Mouse (Mus musculus) adrenal gland, postnatal 25 days (tissue): ENCODE data around the gene Bsnd. TPM values are rescaled to one million over a fixed set of nuclear protein-coding genes. Genes with fewer than 3 reads are reported as not detected.

Experiments used
- DNase-seq: peaks from one replicate; pipeline ENCODE4 v3.0.0; 2021; ENCODE audit warnings: mixed read lengths
- long read RNA-seq: library from polyadenylated mRNA; stranded (forward); transcript quantifications from one replicate; pipeline ENCODE4 v2.0.0, GENCODE M21; 2021
- total RNA-seq: library from RNA; stranded (reverse); gene quantifications from 2 replicates; pipeline ENCODE4 v1.2.3, GENCODE M21; 2021

Gene Bsnd
- total RNA-seq = not detected in 2 replicates
- long read RNA-seq = 0 reads

DNA sequence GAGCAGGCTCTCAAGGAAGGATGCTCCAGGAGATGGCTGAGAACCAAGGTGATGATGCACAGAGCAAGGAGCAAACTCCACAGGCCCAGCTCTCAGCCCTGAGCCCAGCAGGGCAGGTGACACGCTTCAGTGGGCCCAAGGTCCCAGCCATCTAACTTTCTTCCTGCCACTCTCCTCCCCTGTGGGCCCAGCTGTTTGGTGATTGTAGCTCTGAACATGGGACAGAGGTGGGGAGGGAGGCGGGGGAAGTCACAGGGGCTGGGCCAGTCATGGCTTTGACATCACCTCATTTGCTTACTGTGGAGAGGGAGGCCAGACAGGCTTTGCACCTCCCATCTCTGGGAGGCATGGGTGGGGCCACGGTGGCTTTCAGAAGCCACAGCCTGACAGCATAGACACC lies at the start of gene Bsnd:
TSS of gene Bsnd (minus strand) at position 168 of the 400 bp plus-strand sequence.
- no peak for DNase-seq

DNA sequence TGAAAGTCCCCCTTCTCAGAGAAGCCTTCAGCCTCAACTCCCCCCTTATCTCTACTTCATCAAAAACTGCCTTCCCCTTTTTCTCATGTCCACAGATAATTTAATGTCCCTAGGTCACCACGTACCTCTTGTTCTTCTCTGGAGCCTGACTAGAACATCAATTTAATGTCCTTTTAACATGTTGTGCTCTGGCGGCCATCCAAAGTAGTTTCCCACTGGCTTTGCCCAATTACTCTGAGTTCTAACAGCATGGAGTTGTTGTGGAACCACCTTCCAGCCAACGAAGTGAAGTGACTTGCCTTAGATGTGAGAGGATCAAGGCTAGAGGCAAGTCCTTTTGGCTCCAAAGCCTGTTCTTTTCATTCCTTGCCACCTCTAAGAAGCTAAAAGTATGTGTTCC lies 49.4 kb upstream of the Bsnd start:
- no peak for DNase-seq

DNA sequence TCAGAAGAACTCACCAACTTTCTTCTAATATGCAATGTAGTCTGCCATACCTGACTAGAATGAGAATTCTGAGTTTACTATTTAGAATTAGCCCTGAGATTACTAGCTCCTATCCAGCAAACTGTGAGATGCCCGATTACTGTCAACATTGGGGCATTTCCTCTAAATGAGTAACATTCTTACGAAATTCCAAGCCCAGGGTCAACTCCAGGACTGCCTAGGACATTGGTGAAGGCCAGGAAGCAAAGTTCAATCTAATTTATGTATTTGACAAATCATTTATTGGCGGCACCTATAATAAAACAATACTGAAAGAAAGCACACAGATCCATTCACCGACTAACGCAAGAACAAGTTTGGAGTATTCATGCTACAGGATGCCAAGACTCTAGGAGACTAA lies 47.7 kb upstream of the Bsnd start:
- DNase-seq = no peak

DNA sequence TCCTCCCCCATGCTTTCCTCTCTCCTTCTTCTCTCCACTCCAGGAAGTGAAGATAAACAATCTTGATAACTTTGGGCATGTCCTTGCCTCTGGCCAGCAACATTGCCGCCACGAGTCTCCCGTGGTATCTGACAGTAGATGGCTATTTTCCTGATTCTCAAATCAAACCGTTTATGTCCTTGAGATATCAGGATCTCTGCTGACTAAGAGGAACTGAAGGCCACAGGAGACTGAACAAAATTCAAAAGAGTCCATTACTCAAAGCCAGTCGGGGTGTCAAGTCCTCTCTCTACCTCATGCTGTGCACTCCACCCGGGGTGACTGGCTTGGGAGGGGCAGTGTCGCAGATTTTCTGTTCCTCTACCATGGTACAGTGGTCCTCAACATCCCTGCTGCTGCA lies 42.2 kb upstream of the Bsnd start:
- DNase-seq = peak; percentile 39

DNA sequence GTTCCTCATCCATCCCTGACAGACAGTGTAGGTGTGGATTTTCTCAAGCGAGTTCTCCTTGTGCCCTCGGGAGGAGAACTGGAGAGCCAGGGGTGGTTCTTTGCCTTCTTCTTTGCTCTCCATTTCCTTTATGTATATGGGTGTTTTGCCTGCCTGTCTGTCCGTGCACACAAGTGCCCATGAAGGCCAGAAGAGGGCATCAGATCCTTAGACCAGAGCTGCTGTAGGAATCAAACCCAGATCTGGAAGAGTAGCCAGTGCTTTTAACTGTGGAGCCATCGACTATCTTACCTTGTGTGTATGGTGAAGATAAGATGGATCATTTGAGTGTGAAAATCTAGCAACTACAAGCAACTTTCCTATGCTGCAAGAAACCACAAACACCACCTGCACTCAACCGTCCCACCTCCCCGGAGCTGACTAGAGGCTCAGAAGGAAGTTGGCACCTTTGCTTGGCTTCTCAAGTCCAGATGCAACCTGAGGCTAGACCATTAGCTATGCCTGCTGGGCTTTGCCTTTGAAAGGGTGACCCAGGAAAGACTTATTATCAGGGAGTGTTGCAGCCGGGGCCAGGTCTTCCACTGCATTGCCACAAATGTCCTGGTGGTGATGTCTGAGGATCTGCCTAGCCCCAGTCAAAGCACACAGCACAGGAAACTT lies 41.5 kb upstream of the Bsnd start:
- DNase-seq = no peak

DNA sequence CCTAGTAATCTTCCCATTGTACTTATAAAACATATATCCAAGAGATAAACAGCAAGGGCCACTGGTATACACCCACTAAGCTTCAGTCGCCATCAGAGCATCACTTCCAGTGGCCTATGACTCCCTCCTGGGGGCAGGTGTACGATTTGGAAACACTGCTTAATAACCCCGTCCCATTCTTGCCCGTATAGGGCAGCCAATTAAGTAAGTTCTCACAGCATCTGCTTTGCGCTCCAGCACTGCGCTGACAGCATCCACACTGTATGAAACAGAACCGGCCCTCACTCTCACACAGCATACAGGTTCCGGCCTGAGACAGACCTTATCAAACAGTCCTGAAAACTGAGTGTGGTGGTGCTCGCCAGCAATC lies 38.0 kb upstream of the Bsnd start:
- no peak for DNase-seq

DNA sequence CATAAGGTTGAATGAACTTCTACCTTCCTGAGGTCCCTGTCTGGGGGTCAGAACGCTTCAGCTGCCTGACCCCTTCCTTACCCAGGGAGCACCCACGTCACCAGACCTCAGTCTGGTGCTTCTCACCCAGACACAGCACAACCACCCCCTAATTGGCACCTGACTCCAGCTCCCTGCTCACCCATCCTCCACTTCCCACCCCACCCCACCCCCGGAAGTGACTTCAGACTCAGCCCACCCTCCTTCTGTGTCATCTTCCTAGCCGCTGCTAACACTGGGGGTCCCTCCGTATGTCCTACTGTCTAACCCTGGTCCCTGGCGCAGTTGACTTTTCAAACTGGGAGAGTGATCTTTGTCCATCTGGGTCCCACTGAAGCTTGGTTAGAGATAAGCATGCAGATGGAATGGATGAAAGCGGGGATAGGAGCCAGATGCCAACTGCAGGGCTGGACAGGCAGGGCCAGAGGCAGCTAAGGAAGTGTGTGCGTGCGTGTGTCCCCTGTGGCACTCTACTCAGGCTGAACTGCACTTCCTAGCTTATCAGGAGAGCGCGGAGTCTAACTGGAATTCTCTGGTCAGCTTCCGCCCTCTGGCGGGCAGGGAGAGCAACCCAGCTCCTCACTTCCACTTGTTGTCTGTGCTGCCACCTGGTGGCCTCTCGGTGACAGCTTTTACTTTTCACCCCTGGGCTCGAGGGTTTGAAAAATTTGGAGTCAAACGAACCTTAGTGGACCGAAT lies 37.5 kb upstream of the Bsnd start:
- DNase-seq = peak; percentile 91

DNA sequence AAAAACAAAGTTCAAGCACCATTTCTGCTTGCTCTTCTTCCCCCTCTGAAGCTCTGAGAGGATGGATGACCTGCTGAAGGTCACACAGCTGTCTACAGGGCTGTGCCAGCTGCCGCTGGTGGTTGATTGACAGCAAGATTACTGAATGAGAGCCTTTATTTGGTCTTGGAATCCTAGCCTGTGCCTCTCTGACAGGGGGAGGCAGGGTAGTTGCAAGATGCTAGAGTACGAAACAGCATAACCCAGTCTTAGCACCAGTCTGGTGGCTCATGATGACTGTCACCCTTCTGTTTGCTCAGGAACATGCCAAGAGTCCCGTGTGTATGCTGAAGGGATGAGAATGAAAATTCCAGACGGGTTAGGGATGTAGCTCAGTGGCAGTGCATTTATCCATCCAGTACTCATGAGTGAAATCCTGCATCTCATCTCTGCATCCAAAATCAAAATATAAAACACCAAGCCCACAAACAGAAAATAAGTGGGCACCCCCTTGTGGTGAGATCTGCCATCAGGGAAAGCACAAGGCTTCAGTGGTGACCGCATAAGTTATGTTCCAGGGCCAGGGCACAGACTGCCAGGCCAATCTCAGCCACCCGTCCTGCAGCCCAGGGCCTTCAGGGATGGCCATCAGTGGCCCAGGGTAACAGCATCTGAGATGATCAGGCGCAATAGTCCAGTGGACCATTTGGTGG lies 35.9 kb upstream of the Bsnd start:
- no peak for DNase-seq

DNA sequence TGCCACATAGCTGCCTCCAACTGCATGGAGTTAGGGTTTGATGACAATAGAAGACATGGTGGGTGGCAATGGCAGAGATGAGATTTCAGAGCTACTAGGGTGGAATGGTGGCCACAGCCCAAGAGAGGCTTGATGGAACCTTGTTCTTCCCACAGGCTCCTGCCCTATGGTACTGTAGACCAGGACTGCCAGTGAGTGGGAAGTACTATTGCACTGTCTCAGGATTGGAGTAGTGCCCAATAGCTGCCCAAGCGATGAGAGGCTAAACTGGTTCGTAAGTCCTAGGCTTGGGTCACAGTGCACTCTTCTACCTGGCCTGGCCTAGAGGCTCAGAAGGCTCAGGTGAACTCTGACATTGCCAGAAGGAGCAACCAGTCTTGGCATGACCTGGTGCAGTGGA lies 32.9 kb upstream of the Bsnd start:
- no peak for DNase-seq

DNA sequence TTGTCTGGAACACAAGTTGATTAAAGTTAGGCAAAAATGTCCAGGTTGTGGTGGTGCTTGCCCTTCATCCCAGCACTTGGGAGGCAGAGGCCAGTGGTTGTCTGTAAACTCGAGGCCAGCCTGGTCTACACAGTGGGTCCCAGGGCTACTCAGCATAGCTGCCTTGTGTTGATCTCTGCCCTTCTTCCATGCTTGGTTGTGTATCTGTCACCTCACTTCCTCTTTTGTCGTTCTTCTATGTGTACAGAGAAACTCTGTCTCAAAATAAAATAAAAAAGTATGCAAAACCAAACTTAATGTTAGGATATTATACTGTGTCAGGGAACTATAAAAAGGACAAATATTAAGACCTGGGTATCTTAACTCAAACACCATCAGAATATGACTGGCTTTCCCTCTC lies 32.0 kb upstream of the Bsnd start:
- DNase-seq = no peak

DNA sequence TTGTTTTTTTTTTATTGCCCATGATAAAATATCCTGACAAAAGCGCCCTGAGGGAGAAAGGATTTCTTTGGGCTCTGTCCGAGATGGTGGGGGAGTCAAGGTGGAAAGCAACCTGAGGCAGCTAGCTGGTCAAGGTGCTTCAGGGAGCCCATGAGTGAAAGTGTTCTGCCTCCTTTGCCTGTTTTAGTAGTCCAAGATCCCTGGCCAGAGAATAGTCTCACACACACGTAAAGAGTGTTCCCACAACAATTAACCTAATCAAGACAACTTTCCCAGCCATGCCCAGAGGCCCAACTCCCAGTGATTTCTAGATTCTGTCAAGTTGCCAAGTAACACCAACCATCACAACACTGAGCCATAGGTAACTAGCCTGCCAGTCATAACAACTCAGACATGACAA lies 30.5 kb upstream of the Bsnd start:
- no peak for DNase-seq

DNA sequence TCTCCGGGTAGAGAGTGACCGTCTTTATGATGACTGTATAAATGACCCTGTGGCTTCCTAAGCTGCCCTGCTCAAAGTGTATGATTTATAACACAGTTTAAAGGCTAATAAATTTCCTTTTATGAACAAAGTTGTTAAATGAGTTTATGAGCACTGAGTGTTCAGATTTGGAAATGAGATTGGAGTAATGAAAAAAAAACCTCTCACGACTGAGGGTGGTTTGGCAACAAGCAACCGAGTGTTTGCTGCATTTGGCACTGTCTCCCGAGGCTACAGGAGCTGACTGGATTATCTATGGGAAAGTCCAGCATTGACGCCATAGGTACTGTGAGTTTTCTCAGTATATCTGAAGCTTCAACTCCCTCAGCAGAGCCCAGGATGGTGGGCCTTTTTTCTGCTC lies 22.5 kb upstream of the Bsnd start:
- DNase-seq = no peak

DNA sequence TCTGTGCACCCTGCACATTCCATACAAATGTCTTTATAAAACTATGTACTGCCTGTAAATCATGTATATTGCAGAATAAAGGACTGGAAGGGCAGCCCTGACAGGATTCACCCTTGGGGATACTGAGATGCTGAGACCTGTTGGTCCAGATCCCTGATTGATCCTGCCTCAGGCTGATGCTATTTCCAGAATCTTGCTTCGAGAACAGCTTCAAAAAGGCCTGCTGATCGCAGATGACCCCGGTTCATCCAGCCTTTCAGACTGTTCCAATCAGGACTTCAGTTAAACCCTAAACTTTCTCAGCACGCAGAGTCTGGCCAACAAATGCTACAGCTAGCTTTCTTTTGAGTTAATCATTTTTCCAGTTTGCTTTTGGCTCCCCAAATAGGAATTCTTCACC lies 17.8 kb upstream of the Bsnd start:
- DNase-seq = no peak

DNA sequence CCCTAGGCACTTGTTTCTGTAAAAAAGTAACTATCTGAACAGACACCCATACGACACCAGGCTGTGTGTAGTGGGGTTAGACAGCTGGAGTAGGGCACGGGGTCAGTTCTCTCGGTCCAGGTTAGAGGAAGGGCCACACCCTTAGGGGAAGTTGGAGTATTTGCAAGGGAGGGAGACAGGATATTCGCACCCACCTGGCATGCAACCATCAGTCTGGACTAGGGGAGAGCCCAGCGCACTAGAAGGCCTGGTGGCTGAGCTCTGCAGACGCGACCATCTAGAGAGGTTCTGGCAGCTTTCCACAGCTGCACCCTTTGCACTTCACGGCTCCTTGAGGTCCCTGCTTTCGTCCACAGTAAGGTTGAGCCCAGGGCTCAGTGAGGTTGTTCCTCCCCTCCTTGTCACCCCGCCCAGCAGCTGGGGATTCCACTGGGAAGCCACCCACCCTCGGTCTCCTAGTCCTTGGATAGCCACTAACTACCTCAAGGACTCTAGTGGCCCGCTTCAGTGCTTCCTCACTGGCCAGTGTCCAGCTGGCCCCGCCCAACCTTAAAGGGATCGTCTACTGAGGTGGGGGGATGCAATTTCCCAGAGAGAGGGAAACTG lies 13.5 kb upstream of the Bsnd start:
- no peak for DNase-seq

DNA sequence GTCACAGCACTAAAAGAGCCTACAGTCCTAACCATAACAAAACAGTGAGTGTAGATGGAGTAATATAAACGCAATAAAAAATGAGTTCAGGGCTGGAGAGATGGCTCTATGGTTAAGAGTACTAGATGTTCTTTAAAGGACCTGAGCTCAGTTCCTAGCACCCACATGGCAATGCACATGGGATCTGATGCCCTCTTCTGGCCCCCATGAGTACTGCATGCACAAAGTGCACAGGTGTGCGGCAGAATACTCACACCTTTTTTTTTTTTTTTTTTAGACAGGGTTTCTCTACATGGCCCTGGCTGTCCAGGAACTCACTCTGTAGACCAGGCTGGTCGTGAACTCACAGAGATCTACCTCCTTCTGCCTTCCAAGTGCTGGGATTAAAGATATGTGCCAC lies 11.5 kb upstream of the Bsnd start:
- DNase-seq = no peak

DNA sequence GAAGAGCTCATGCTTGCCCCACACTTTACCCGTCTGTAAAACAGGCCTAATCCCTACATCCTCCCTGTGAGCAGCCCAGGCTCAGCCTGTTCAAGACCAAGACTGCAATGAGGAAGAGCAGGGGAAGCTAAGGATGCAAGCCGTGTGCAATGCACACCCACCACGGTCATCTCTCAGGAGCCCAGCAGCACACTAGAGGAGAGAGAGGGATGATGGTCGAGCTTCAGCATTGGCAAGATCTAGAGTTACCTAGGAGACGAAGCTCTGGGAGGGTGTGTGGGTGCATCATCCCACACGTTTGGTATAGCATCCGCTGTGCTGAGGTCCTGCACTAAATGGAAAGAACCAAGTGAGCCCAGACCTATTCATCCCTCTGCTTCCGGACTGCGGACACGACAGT lies 8.0 kb upstream of the Bsnd start:
- no peak for DNase-seq

DNA sequence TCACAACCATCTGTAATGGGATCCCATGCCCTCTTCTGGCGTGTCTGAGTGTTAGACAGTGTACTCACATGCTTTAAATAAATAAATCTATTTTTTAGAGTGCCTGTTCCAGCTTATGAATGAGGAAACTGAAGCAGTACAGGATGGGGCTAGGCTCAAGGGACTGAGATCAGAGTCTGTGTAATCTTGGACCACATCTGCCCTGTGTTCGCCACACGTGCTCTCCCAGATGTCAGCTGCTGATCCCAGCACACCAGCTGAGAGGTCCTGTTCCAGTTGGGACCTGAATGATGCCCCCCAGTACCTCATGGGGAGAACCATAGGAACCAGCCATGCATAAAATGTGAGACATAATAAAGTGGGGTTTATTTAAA lies 6.4 kb upstream of the Bsnd start:
- DNase-seq = no peak

DNA sequence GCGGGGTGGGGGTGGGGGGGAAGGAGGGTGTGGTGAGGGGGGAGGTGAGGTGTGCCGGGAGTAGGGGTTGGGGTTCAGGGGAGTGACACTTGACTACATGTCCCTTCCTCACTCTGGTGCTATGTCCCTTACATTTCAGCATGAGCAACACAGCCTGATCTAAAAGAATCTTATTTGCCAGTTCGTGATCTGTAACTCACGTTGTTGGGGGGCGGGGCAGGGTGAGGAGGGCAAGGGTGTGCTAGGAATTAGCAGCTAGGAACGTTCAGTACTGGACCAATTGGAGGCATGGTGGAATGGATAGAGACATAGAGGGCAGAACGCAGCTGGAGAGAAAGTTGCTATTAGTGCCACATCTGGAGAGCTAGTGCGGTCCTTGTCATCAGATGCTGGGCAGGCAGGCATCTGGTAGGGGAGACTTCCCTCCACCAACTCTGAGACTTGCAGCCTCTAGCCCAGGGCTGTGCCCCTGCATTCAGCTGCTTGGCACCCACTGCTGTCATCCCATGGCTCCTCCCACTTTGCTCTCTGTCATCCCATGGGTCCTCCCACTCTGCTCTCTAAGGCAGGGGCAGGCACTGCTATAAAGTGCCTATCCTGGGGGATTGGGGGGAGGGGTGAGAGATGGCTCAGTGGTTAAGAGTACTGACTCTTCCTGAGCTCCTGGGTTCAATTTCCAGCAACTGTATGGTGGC lies 5.8 kb upstream of the Bsnd start:
- DNase-seq = no peak

DNA sequence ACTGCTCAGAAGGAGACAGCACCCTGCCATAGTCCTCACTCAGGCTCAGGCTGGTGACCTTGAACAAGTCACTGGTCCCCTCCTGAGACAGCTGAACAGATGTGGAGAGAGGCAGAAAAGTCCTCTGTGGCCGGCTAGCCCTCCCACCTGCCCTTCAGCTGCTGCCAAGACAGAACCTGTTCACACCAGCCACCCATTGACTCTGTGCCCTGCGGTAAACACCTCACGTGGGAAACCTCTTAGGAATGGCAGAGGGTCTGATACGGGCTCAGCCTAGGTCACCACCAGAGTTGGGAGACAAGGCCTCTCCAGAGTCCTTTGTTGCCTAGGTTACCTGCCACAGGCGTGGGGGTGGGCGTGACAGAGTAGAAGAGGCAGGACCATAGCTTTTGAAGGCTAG lies 4.8 kb upstream of the Bsnd start:
- DNase-seq = no peak

DNA sequence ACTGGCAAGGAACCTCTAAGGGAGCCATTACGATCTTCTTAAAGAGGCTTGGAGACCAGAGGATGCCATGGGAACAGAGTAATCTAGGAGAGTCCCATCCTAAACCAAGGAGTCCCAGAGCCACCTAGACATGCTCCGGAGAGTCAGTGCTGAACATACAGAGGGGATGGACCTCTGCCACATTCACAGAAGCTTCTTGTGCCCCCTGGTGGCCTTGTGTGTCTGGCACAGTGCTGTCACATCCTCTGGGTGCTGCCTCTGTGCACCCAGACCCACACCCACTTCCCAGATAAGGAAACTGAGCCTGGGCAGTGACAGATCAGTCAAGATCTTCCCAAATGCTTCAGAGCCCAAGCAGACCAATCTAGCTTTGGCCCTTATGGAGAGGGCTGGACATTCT lies 1.6 kb upstream of the Bsnd start:
- DNase-seq = peak; percentile 19

DNA sequence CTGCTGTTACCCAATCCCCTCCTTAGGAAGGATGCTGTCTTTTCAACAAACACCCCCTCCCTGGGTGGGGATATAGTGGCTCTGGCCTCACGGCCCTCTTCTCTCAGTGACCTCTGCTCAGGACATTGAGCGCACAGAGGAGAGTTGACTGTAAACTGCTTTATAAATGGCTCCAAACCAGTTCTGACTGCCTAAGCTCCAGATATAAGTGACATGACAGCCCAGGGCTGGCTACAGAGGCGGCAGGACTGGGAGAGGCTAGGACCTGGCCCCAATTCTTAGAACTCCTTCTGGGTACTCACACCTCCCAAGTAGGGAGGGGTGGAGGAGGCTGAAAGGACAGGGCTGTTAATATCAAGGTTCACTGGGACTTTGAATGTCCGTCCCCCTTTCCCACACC lies 1.5 kb downstream of the Bsnd start:
- no peak for DNase-seq

DNA sequence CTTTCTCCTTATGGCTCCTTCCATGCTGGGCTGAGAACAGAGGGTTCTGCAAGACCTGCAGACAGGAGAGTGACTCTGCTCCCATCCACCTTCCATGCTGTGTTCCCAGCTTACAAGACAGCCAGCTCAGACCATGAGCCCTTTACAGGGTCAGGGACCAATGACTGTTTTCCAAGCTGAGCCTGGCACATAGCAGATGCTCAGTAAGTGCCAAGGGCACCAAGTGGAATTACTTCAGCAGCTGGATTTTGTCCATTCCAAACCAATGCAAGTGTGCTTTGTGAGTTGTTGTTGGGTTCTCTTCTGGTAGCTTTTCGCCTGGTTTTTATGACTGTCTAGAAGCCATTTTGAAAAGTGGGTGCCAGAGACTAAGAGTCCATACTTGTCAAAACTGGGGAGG lies 8.3 kb downstream of the Bsnd start:
- DNase-seq = no peak

DNA sequence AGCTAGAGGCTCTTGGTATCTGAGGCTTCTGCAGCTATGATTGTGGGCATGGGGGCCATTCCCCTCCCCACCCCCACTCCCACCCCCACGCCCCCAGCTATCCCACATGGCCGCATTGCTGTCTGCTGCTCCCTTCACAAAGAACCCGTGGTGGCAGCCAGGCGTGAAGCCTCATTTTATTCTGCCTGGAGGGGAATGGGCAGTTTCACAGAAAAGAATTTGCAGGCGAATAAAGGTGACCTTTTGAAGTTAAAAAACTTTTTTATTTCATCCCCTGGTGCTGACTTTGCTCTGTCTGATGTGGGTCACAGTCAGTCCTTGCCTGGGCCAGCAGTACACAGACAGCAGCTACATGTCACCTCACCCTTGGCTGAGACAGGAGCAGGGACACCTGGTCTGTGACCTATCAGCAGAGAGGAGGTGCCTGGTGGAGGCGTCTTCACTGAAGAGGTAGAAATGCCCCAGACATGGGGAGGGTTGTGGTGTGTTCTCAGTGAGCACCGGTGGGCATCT lies 8.8 kb downstream of the Bsnd start:
- DNase-seq = no peak
